In genomic region chr11:105759413-105759812, GRCm38 (mm10) we compare ENCODE assay signal across 14 mouse cellular contexts.
DNase-seq lines count a peak whose midpoint lies in the region; ATAC-seq lines count a peak whose summit lies in the region.
"Had no signal": no experiment of that assay in that cellular context is flagged by ENCODE, and none has a peak within 500 bp of the region (broad histone marks: within the 10 kb centered on the region; RNA-seq: fewer than 3 reads in every experiment).

No protein-coding gene starts in this region.

- ATAC-seq in forebrain, embryonic 11.5 days (replicated peaks; ENCODE audit: low FRiP score), result peak; percentile 70
- ATAC-seq in forebrain, embryonic 15.5 days (replicated peaks), result no peak
- ATAC-seq in hindbrain, embryonic 12.5 days (ENCODE audit: low FRiP score), result 0 out of 2 replicates have a peak, but pooled peaks have one; percentile 35
- ATAC-seq in midbrain, embryonic 13.5 days, result 0 out of 2 replicates have a peak, but pooled peaks have one; percentile 60

- WGBS in forebrain, embryonic 11.5 days, result 22% methylated on average over 2 of the region's 2 CpGs
- WGBS in forebrain, embryonic 15.5 days, result 2% methylated on average over 2 of the region's 2 CpGs
- 12% methylated on average over 2 of the region's 2 CpGs for WGBS in hindbrain, embryonic 12.5 days
- 8% methylated on average over 2 of the region's 2 CpGs for WGBS in midbrain, embryonic 13.5 days

- no peak overlapping the region for H3K9ac ChIP-seq in forebrain, embryonic 11.5 days (ENCODE audit: low read length)
- no peak overlapping the region for H3K9ac ChIP-seq in forebrain, embryonic 15.5 days (replicated peaks)
- no peak overlapping the region for H3K9ac ChIP-seq in hindbrain, embryonic 12.5 days
- H3K9ac ChIP-seq in midbrain, embryonic 13.5 days (replicated peaks), result no peak overlapping the region
- H3K9ac ChIP-seq: heart, embryonic 15.5 days; liver, embryonic 15.5 days had no signal

- H3K36me3 ChIP-seq in forebrain, embryonic 11.5 days (ENCODE audit: control insufficient read depth, insufficient read depth, low read length), result no peaks in the 10 kb centered on the region
- no peaks in the 10 kb centered on the region for H3K36me3 ChIP-seq in forebrain, embryonic 15.5 days
- H3K36me3 ChIP-seq in hindbrain, embryonic 12.5 days, result no peaks in the 10 kb centered on the region
- no peaks in the 10 kb centered on the region for H3K36me3 ChIP-seq in midbrain, embryonic 13.5 days
- H3K36me3 ChIP-seq: heart, embryonic 15.5 days; liver, embryonic 15.5 days had no signal

- no peaks in the 10 kb centered on the region for H3K27me3 ChIP-seq in forebrain, embryonic 11.5 days (ENCODE audit: control insufficient read depth, insufficient read depth, low read length)
- H3K27me3 ChIP-seq in forebrain, embryonic 15.5 days, result no peaks in the 10 kb centered on the region
- H3K27me3 ChIP-seq in hindbrain, embryonic 12.5 days, result no peaks in the 10 kb centered on the region
- no peaks in the 10 kb centered on the region for H3K27me3 ChIP-seq in midbrain, embryonic 13.5 days
- H3K27me3 ChIP-seq: heart, embryonic 15.5 days; liver, embryonic 15.5 days had no signal

- 0 out of 2 replicates have a peak, but pooled peaks cover 3% of the 10 kb centered on the region for H3K4me1 ChIP-seq in forebrain, embryonic 11.5 days (replicated peaks; ENCODE audit: control insufficient read depth, insufficient read depth, low read length)
- H3K4me1 ChIP-seq in forebrain, embryonic 15.5 days, result peaks cover 17% of the 10 kb centered on the region
- H3K4me1 ChIP-seq in hindbrain, embryonic 12.5 days, result peaks cover 15% of the 10 kb centered on the region
- H3K4me1 ChIP-seq in midbrain, embryonic 13.5 days (replicated peaks), result peaks cover 22% of the 10 kb centered on the region
- H3K4me1 ChIP-seq: heart, embryonic 15.5 days; liver, embryonic 15.5 days had no signal

- H3K27ac ChIP-seq in forebrain, embryonic 11.5 days (ENCODE audit: low read depth, low read length), result no peak overlapping the region
- no peak overlapping the region for H3K27ac ChIP-seq in forebrain, embryonic 15.5 days (replicated peaks)
- 0 out of 2 replicates have a peak overlapping the region, but pooled peaks have one; percentile 68 for H3K27ac ChIP-seq in hindbrain, embryonic 12.5 days
- H3K27ac ChIP-seq in midbrain, embryonic 13.5 days, result no peak overlapping the region
- H3K27ac ChIP-seq: heart, embryonic 15.5 days; liver, embryonic 15.5 days had no signal

- H3K4me3 ChIP-seq in forebrain, embryonic 11.5 days (ENCODE audit: low read depth, low read length), result no peak overlapping the region
- no peak overlapping the region for H3K4me3 ChIP-seq in forebrain, embryonic 15.5 days
- H3K4me3 ChIP-seq in hindbrain, embryonic 12.5 days, result no peak overlapping the region
- no peak overlapping the region for H3K4me3 ChIP-seq in midbrain, embryonic 13.5 days (replicated peaks)
- H3K4me3 ChIP-seq: heart, embryonic 15.5 days; liver, embryonic 15.5 days had no signal

- no peaks in the 10 kb centered on the region for H3K9me3 ChIP-seq in forebrain, embryonic 11.5 days (ENCODE audit: control insufficient read depth, low read length)
- no peaks in the 10 kb centered on the region for H3K9me3 ChIP-seq in forebrain, embryonic 15.5 days
- H3K9me3 ChIP-seq in hindbrain, embryonic 12.5 days (replicated peaks), result no peaks in the 10 kb centered on the region
- H3K9me3 ChIP-seq in midbrain, embryonic 13.5 days, result no peaks in the 10 kb centered on the region
- H3K9me3 ChIP-seq: heart, embryonic 15.5 days; liver, embryonic 15.5 days had no signal

- H3K4me2 ChIP-seq in forebrain, embryonic 11.5 days (ENCODE audit: low read depth, low read length, severe bottlenecking), result no peak overlapping the region
- H3K4me2 ChIP-seq in forebrain, embryonic 15.5 days (replicated peaks), result no peak overlapping the region
- no peak overlapping the region for H3K4me2 ChIP-seq in hindbrain, embryonic 12.5 days (replicated peaks)
- H3K4me2 ChIP-seq in midbrain, embryonic 13.5 days (replicated peaks), result no peak overlapping the region
- H3K4me2 ChIP-seq: heart, embryonic 15.5 days; liver, embryonic 15.5 days had no signal

- no peak for DNase-seq in forebrain, embryonic 11.5 days (ENCODE audit: low spot score)
- DNase-seq in embryo, embryonic 9.5 days (ENCODE audit: extremely low spot score), result peak; percentile 32
- no peak for DNase-seq in frontal cortex, postnatal 14 days (ENCODE audit: low spot score in 2 of 2)
- DNase-seq in cerebellum, postnatal 4 days (ENCODE audit: low spot score in 2 of 2), result no peak
- no peak for DNase-seq in kidney, postnatal 4 days
- DNase-seq: adrenal gland, adult 2 months; kidney, adult 18-20 months; lung, postnatal 36 days; thymus, adult 2 months had no signal
